Mouse (Mus musculus) bone marrow, adult 2 months (tissue): ENCODE results near the gene Fam183b. TPM values are rescaled to one million over a fixed set of nuclear protein-coding genes. Genes with fewer than 3 reads are reported as not detected.

Experiments
- H3K27ac ChIP-seq: fragments of 200-500 bp; 2 replicates; pipeline ENCODE4 v1.5.1; 2012; ENCODE audit warnings: low read depth, mild to moderate bottlenecking, control low read depth, inconsistent platforms, low read length; ENCODE audit not compliant: control insufficient read depth, poor library complexity, insufficient read depth
- H3K4me1 ChIP-seq: fragments of 200-500 bp; 2 replicates; pipeline ENCODE4 v1.6.1; 2011; ENCODE audit warnings: low read length; ENCODE audit not compliant: control insufficient read depth, insufficient read depth
- H3K4me3 ChIP-seq: fragments of 200-500 bp; replicated peaks from 2 replicates; pipeline ENCODE3; 2011; ENCODE audit warnings: mild to moderate bottlenecking, low read depth, low read length, control low read depth; ENCODE audit not compliant: control insufficient read depth
- CTCF ChIP-seq: fragments of 200-500 bp; IDR thresholded peaks from 2 replicates; pipeline ENCODE4 v1.5.1; 2011; ENCODE audit warnings: low read length, control low read depth; ENCODE audit not compliant: control insufficient read depth, insufficient read depth
- POLR2A ChIP-seq: fragments of 200-500 bp; IDR thresholded peaks from 2 replicates; pipeline ENCODE4 v1.6.1; 2011; ENCODE audit warnings: low read depth, mild to moderate bottlenecking, control low read depth, low read length, borderline replicate concordance; ENCODE audit not compliant: control insufficient read depth
- WGBS: fragments of 180-500 bp; shearing (Covaris S2); methylation state at CpG from one replicate; pipeline ENCODE4 v1.1.7; 2018; 5-methylcytosine and 5-hydroxymethylcytosine counted together
- polyA plus RNA-seq: library from polyadenylated mRNA; stranded (reverse); fragments of >200 nt; gene quantifications from 2 replicates; pipeline ENCODE4 v1.2.4, GENCODE M21; 2011; ENCODE audit warnings: low replicate concordance; ENCODE audit not compliant: missing spikeins, insufficient read depth, insufficient read length

Gene Fam183b
- polyA plus RNA-seq, 1 experiment: not detected

DNA sequence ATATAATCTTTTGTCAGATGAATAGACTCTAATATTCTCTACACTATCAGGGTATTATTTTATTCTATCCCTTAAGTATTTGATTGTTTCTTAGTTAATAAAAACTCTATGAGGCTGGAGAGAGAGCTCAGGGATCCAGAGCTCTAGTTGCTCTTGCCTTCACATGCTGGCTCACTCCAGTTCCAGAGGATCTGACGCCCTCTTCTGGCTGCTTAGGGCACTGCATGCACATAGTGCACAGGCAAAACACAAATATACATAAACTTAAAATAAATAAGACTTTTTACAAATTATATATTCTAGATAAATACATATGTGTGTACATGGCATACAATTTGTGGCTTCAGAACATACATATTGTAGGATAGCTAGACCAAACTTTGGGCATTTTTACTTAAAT is 10.2 kb upstream of the Fam183b start:
- Histone ChIP-seq H3K4me1 (no peaks in the 10 kb centered on the region), H3K4me3 (no peak overlapping the region), H3K27ac (no peak overlapping the region)
- TF ChIP-seq POLR2A (no peak), CTCF (peak; percentile 33; the same call in 1 of the 2 replicates)
- 5% methylated on average over 1 of the region's 1 CpGs for WGBS

DNA sequence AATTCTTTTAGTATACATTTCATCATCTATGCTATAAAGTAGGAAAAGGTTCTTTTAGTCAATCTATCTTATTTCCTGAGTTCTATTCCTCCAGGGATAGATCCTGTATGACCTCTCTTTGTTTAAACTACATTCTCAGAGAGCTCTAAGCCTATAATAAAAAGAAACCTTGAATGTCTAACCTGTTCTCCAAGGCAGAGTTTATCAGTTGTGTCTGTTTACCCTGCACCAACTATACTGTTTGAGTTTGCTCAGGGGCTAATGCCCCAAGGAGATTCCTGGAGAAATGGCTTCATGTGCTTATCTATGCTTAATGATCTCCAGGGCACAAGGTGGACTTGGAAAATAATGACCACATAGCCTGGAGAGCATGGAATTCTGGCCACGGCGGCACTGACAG is 2.6 kb upstream of the Fam183b start:
- TF ChIP-seq POLR2A (no peak), CTCF (no peak)
- 92% methylated on average over 2 of the region's 2 CpGs for WGBS

DNA sequence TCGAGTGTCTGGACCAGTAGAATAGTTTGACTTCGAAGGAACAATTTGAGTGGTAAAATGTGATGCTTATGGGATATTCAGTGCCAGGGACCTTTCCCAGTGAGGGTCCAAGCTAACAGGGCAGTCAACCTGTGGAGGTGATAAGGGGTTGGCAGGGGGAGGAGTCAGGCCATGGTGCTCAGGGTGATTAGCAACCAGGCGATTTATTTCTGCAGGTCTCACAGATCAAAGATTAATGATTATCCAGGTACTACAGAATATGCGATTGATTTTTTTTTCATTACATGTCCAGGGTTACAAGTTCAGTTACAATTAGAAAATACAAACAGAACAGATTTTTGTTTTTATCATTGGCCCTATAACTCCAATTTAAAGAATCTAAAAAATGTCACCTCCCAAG is 2.1 kb upstream of the Fam183b start:
- TF ChIP-seq POLR2A (no peak), CTCF (no peak)
- no peak overlapping the region for H3K27ac ChIP-seq
- WGBS: 76% methylated on average over 4 of the region's 4 CpGs
- no peaks in the 10 kb centered on the region for H3K4me1 ChIP-seq
- no peak overlapping the region for H3K4me3 ChIP-seq

More for the DNA sequence above, 2.6 kb upstream of the Fam183b start:
- Histone ChIP-seq H3K4me1 (no peaks in the 10 kb centered on the region), H3K27ac (no peak overlapping the region; the same call in 1 of the 2 replicates), H3K4me3 (no peak overlapping the region)

DNA sequence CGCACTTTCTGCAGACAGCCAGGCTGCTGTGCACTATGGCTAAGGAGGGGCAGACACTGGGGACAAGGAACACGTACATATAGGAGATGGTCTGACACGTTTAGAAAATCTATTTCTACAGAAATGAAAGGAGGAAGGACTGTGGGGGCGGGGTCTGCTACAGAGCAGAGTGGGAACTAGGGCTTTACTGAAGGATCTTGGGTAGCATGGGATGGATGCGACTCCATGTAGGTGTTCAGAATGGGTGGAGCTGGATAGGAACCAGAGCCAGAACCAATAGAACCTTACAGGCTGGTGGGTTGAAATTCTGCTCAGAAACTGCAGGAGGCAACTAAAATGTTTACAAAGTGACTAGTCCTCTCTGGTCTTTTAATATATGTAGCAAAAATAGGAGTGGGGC is 2.0 kb downstream of the Fam183b start:
- Histone ChIP-seq H3K4me3 (no peak overlapping the region), H3K4me1 (no peaks in the 10 kb centered on the region), H3K27ac (no peak overlapping the region)
- no peak for TF ChIP-seq POLR2A
- no peak for TF ChIP-seq CTCF
- WGBS: 47% methylated on average over 5 of the region's 5 CpGs

DNA sequence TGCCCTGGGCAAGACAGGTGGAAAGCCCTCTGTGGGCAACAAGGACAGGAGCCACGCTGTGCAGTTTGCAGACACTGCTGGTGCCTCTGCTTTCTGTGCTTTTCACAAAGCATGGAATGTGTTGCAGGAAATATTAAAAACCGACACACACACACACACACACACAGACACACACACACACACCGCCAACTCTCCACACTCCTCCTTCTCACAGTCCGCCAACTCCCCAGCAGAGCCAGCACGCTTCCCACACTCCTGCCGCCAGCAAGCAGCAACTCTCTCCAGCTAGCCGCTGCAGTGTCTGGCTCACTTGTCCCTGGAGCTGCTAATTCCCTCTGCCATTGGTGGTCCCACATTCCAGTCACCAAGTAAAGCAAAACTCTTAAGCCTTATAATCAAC is 4.9 kb downstream of the Fam183b start:
- no peaks in the 10 kb centered on the region for H3K4me1 ChIP-seq
- 78% methylated on average over 7 of the region's 7 CpGs for WGBS
- TF ChIP-seq POLR2A: no peak
- TF ChIP-seq CTCF: no peak

DNA sequence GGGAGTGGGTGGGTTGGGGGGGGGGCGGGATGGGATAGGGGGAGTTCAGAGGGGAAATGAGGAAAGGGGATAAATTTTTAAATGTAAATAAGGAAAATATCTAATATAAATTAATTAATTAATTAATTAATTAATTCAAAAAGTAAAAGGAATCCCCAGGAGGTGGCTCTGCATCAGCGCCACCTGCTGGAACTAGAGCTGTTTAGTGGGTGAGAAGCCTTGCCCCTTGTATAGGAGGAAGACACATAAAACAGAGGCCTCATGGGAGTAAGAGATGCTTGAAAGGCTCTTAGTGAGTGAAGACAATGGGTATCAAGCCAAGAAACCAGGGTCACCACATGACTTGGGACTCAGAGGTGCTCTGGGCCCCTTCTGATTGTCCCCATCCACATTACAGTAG is 5.9 kb downstream of the Fam183b start:
- 62% methylated on average over 2 of the region's 2 CpGs for WGBS
- no peaks in the 10 kb centered on the region for H3K4me1 ChIP-seq
- TF ChIP-seq CTCF (no peak), POLR2A (no peak)
- H3K27ac ChIP-seq: no peak overlapping the region
- no peak overlapping the region for H3K4me3 ChIP-seq

More for the DNA sequence above, 4.9 kb downstream of the Fam183b start:
- H3K27ac ChIP-seq: no peak overlapping the region
- H3K4me3 ChIP-seq: no peak overlapping the region

DNA sequence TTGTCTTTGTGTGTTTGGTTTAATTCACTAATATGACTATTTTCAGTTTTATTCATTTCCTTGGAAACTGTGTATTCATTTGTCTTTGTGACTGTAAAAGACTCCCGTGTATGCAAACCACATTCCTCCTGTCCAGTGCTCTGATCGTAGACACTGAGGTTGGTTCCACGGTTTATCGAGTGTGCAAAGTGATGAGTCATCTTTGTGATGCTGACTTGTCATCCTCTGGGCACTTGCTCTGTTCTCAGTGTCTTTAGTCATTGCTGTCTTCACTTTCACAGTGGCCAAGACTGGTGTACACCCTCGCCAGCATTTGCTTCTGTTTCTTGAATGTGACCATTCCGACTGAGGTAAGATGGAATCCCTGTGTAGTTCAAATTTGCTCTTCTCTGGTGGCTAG is 11.1 kb downstream of the Fam183b start:
- H3K4me3 ChIP-seq: no peak overlapping the region
- TF ChIP-seq CTCF (no peak), POLR2A (no peak)
- WGBS: 43% methylated on average over 6 of the region's 6 CpGs
- H3K27ac ChIP-seq: no peak overlapping the region
- no peaks in the 10 kb centered on the region; the same call in 1 of the 2 replicates for H3K4me1 ChIP-seq

DNA sequence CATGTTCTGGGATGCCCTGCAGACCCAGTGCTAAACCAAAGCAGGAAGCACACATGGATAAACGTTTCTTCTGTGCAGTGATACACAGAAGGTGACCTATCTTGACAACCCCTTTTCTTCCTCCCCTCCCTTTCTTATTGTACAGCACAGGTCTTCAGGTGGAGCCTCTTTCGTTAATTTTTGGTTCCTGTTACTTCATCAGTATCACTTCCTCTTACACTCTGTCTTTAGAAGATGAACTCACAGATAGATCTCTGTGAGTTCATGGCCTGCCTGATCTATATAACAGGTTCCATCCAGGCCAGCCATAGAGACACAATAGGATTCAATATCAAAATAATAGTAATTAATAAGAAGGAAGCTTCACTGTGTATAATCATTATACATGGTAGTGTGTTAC is 11.7 kb downstream of the Fam183b start:
- TF ChIP-seq CTCF (no peak), POLR2A (no peak)
- Histone ChIP-seq H3K27ac (no peak overlapping the region), H3K4me3 (no peak overlapping the region), H3K4me1 (no peaks in the 10 kb centered on the region; the same call in 1 of the 2 replicates)
- 7% methylated on average over 2 of the region's 2 CpGs for WGBS

DNA sequence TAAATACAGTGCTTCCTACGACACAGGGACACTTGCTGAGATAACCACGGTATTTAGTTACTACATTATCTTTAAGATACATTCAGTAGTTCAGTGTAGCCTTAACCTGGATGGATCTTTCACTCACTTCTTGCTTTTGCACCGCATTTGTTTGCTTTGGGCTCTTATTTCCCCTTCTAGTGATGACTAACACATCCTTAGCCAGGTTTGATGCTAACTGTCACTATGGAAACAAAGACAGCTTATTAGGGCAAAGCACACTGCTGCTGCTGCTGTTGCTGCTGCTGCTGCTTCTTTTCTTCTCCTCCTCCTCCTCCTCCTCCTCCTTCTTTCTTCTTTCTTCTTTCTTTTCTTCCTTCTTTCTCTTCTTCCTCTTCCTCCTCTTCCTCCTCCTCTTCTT is 12.2 kb downstream of the Fam183b start:
- H3K4me1 ChIP-seq: no peaks in the 10 kb centered on the region; the same call in 1 of the 2 replicates
- H3K27ac ChIP-seq: no peak overlapping the region
- TF ChIP-seq CTCF (no peak), POLR2A (no peak)
- WGBS: 30% methylated on average over 3 of the region's 3 CpGs
- no peak overlapping the region for H3K4me3 ChIP-seq
